Mouse (Mus musculus) telencephalon, adult 2 months (tissue): ENCODE results near the gene Ak5.

Source experiments
- DNase-seq: peaks from one replicate; pipeline ENCODE4 v3.0.0-alpha.2; 2011; ENCODE audit warnings: low read depth, low spot score

The Ak5 gene

DNA sequence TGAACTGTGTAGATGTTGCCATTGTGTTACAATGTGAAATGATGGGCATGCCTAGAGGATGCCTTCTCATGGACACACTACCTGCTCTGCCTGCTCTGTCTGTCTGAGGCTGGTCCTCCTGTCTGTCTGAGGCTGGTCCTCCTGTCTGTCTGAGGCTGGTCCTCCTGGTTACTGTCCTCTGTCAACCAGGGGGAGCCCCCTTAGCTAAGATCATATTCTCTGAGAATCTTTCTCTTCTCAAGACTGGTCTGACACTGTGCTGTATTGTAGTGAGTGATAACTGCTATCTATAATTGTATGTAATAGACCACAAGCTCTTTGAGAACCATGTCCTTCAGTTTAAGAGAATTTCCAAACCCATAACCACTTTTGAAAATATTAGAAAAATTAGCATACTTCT is 232.6 kb downstream of the Ak5 start:
- DNase-seq, result no peak

DNA sequence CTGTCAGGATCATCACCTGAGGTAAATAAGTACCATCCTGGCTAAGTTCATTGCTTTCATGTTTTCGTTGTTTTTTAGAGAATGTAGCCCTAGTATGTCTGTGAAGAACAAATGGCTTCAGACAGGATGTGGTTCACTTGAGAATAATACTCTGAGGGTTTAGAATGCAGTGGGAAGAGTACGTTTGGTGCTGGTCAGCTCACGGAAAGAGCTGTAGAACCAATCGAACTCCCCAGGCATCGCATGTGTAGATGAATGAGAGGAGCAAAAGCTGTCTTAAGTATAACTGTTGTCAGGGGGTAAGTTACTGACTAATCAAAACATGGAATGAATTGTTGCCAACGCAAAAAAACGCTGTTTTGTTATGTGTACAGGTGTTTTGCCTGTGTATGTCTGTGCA is 235.5 kb downstream of the Ak5 start:
- no peak for DNase-seq

GRCm38 (mm10) chr3:152428925-152429324 is 239.2 kb downstream of the Ak5 start:
- DNase-seq, result no peak
